Mouse (Mus musculus) cerebellum, postnatal 10 days (tissue): Measurements from ENCODE around the gene Slc22a20.

Source experiments
- DNase-seq, 2 experiments: peaks; one replicate each; pipeline ENCODE4 v3.0.0; 2021; ENCODE audit warnings: mixed read lengths in 2 of 2

Slc22a20 gene

DNA sequence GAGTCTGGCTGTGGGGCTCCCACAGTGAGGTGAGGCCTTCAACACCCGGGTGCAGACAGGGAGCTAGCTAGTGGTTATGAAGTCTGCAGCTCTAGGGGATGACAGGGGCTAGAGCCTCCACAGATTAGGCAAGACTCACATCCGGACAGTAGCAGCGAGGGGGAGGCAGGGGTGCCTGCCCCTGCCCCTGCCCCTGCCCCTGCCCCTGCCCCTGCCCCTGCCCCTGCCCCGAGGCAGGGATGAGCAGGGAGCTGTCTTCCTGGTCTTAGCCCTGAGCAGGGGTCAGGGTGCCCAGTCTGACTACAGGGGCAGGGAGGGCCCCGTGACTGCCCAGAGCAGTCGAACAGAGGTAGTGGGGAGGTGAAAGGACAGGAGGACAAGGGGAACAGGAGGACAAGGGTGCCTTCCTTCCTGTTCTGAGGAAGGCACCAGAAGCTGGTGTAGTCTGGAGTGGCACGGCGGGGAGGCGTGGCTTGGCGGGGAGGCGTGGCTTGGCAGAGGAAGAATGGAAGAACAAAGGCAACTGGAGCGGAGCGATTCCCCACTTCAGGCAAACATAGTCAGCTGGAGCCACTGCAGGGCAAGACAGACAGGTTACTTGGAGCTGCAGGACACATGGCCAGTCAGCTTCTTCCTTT, 3.0 kb upstream of the Slc22a20 start:
- peak; percentile 78 to 84 for DNase-seq

DNA sequence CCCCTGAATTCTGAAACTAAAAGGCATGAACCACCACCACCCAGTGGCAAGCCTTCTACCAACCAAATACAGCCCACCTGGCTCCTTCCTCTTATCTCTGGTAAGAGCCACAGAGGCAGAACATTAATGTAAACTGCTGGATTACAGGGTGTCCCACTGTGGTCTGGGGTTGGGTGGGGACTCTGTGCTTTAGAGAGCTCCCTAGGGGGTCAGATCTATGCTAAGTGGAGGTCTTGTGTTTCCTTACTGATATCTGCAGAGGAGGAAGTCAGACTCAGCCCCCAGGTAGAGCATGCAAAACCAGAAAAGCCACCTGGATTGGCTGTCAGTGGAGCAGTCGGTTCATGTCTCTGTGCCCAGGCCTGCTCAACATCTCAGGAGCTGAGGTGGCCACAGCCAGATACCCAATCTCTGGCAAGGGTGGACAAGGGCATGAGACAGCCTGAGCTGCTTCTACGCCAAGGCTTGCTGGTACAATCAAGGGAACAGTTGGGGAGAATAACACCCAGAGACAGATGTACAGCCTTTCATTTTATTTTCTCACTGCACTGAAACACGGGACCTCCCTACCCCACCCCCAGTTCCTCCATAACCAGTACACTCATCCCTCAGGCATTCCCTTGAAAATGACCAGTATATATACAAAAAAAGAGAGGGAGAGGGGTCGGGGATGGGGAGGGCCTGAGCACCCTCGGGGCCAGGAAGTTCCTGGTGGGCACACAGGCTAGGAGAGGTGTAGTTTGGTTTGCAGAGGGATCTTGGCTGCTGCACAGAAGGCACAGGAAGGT, 2.3 kb upstream of the Slc22a20 start:
- no peak for DNase-seq

DNA sequence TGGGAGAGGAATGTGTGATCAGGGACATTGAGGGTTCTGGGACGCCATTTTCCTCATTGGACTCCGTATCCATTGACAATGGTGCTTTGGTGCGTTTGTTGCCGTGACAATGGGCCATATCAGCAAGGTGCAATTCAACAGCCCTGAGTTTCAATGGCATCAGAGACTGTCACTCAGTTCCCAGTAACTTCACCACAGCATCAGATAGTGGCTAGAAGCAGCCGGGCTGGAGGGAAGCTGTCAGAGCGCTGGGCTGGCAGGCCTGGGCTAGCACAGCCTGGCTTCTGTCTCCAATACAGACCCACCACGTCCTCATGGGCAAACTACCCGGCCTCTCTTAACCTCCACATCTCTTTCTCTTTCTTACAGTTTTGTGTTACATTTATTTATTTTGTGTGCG, 5.5 kb downstream of the Slc22a20 start:
- DNase-seq = no peak

DNA sequence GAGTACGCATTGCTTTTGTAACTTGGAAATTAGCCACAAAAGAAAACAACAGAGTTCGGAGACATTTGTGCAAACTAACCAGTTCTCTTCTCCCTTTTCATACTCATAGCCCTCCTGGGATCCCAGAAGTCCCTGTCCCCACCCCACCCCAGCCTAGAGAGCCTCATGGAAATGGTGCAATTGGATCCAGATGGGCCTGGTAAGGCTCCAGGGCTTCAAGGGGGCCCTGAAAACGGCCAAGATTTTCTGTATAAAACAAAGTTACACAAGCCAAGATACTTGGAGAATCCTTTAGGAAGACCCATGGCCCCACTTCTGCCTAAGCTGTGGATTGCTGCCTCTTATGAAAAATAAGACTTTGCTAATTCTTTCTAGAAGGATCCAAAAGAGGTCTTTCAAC, 8.2 kb downstream of the Slc22a20 start:
- DNase-seq = peak; percentile 43 to 68

DNA sequence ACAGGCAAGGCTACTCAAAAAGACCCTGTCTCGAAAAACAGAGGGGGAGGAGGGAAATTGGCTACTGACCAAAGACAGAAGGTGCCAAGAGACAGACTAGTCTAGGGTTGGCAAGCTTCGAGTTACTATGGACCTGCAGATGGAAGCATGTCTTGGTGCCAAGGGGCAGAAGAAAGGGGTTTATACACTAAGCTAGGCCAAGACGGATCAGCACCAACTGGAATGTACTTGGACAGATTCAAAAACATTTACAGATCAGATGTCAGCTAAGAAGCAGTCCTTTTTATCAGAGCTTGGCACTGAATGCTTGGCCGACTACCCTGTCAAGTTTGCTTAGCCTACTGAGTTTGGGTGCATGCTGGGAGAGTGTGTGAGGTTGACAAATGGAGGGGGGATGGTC, 10.3 kb downstream of the Slc22a20 start:
- peak; percentile 96 to 97 for DNase-seq

DNA sequence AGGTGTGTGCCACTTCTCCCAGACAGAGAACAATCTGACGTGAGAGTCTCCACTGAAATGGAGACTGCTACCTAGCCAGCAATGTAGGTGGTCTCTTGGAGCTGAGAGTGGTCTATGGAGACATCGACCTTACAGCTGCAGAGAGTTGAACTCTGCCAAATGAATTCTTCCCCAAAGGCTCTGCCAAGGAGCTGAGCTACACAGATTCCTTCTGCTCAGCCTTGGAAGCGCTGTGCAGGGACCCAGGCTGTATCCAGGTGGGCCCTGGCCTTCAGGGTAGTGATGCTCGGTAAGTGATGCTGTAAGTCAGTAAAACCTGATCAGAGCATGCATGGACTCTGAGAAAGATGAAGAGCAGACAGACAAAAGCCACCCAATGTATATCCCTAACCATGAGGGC, 10.8 kb downstream of the Slc22a20 start:
- DNase-seq = peak in 1 of 2 experiments; percentile 61

DNA sequence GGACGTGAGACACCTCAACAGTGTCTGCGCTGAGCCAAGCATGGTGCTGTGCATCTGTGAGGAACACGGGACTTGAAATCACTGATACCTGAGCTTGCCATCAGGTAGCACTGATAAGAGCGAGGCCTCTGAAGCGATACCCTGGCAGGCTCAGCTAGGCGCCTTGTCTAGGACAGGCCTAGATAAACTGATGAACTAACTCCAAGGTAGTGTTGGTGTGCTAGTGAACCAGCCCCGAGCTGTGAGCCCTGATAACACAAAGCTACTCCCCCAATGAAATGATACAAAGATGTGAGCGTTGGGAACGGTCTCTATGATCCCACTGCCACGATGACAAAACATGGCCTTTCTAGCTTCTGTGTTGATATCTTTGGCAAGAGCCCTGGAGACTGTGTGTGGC, 18.3 kb downstream of the Slc22a20 start:
- no peak for DNase-seq

DNA sequence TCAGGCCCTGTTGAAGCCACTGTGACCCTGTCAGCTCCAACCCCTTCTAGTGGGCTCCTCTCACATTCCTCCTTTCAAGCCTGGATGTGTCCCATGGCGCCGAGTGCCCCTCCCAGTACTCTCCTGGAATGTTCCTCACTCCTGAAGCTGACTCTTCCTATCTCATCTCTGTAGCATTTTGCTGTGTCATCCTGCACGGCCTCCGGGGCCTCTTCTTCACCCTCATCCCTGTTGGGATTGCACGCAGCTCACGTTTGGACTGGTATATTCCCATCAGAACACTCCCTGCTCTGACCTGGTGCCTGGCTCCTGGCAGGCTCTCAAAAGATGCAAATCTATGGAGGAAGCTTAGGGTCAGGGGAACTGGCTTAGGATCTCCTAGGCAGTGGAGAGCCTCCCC, 19.2 kb downstream of the Slc22a20 start:
- no peak for DNase-seq

DNA sequence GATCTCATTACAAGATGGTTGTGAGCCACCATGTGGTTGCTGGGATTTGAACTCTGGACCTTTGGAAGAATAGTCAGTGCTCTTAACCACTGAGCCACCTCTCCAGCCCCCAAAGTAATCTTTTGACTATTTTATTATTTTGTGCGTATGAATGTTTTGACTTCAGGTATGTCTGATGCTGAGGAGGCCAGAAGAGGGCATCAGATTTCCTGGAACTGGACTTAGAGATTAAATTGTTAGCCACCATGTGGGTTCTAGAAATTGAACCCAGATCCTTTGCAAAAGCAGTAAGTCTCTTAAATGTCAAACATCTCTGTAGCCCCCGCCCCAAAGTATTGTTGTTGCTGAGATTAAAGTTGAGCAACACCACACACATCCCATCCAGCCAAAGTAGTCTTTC, 20.0 kb downstream of the Slc22a20 start:
- DNase-seq = no peak

DNA sequence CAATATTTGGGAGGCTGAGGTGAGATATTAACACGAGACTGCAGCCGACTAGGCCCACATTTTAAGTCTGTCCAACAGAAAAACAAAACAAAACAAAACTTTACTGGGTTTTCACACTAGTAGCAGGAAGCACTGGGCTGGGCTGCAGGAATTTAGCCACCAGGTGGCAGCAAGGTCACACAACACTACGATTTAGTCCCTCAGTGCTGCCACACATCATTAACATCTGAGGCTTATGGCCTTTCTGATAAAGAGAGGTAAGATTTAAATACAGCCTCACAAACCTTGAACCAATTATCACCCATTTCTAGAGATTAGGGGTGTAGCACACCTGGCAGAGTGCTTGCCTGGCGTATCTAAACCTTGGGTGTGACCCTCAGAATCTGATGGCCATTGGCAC, 20.7 kb downstream of the Slc22a20 start:
- peak; percentile 88 to 90 for DNase-seq

DNA sequence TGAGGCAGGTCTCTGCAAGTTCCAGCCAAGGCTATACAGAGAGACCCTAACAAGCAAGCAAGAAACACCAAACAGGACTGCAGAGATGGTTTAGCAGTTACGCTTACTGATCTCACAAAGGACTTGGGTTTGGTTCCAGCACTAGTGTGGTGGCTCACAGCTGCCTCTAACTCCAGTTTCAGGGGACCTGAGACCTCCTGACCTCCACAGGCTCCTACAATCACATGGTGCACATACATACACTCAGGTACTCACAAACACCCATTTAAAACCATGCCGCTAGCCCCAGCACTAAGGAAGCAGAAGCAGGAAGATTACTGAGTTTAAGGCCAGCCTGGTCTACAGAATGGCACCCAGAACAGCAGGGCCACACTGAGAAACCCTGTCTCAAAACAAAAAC, 21.1 kb downstream of the Slc22a20 start:
- no peak for DNase-seq

DNA sequence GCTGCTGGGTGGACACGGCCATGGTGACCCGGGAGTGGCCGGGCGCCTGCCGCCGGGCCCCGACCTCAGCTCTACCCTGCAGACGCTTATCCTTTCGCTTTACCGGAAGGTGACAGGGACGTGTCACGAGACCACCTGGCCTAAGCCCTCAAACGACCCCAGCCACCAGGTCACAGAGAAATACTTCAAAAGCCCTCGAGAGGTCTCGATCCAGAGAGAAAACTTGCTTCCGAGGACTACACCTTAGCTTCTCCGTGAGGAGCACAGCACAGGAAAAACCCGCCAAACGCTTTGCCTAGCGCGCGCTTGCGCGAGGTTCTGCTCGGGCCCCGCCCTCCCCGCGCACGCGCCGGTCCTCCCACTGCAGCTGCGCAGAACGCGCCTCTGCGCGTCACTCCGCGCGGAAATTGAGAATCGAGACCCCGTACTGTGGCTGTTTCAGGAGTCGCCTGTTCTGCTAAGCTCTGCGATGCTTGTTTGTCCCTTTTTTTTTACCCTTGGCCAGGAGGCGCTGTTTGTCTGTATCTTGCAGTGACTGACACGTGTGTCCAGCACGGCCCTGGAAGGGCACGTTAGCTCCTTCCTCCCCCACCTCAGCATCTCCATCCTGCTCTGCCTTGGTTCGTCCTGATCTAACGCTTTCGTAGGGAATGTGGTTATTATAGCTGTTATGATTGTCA, 21.9 kb downstream of the Slc22a20 start, which contains the start of gene Pola2:
Gene Pola2 (minus strand): TSS at position 320 of the 680 bp plus-strand sequence.
- DNase-seq = peak; percentile 94 to 95

DNA sequence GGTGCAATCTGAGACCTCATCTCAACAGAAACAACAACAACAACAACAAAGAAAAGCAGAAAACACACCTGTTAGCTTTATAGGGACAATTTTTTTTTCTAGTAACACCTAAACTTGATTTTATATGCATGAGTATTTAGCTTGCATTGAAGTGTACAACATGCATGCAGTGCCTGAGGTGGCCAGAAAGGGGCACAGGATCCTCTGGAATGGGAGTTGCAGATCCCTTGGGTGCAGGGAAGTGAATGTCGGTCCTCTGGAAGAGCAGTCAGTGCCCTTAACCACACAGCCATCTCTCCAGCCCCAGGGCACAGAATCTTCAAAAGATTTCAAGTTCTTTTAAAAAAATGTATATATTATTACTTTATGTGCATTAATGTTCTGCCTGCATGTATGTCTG, 23.3 kb downstream of the Slc22a20 start:
- no peak for DNase-seq

DNA sequence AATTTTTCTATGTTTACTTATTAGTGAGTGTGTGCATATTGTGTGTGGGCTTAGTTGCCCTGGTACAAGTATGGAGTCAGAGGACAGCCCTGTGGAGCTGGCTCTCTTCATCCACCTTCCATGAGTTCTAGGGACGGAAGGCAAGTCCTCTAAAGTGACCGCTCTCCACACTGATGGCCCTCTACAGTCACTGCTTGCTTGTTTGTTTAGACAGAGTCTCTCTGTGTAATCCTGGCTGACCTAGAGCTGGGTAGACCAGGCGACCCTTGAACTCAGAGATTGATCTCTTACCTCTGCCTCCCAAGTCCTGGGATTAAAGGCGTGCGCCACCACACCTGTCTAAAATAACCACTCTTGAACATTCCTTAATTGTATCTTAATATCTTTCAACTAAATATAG, 28.6 kb downstream of the Slc22a20 start:
- no peak for DNase-seq

DNA sequence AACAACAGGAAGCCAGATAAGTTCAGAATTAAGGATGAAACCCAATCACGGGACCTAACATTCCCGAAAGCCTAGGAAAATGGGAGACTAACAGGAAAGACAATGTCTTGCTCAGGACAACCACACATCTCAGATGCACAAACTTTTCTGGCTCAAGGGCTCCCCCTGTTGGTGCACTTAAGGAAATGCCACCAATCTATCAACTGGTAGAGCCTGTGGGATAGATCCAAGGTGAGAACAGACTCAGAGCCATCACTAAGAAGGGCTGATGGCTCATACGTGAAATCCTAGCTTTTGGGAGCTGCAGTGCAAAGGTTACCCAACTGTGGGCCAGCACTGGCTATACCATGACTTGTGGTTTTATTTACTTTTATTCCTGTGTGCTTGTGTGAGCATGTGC, 29.3 kb downstream of the Slc22a20 start:
- peak; percentile 89 to 90 for DNase-seq

DNA sequence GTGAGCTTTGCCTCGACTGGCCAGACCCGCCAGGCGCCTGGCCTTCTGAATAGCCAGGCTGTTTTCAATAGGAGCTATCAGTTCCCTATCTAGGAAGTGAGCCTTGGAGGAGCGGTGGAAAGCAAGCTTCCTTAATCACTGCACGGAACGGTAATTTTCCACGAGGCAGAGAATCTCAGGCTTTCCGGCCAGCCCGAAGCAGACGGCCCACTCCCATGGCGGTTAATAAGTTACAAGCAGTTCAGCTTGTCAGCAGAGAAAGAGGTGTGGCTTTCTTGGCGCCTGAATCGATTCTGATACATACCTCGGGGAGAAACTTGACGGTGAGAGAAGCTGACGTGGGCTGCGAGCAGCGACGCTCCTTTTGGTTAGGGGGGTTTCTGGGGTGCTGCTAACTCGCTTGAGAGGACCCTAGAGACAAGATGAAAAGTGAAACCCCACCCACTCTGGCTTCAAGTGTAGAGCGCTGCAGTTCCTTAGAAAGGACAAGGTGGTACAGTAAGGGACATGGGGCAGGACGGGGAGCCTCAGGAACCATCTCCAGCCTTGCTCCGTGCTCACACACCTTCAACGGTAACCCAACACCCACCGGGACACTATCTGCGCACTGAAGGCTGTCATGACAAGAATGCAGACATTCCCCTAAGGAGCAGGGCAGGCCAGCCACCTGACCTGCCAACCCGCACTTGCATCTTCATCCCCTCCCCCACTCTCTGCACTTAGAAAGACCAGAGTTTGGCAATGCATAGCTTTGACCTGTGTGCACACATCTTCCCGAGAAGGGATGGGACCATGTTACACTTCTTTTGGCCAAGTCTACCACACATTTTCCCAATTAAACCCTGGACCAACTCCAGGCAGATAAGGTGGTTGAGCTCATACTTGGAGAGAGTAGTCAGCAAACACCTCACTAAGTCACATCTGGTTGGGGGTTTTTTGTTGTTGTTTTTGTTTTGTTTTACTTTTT, 30.0 kb downstream of the Slc22a20 start:
- DNase-seq = no peak

DNA sequence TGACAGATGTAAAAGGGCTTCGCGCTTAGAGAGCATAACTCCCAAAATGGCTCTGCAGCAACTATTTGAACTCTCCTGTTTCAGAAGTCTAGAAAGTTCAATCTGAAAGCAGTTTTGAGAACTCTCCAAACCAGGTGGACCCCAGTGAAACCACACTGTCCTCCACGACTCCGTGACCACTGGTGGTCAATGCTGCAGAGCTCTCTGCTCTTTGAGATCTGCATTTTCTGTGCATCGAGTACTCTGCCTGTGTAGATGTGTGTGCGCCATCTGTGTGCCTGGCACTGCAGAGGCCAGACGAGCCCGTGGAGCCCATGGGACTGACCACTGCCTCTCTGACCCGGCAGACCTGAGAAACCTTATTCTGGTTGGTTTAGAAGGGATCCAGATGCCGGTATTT, 31.0 kb downstream of the Slc22a20 start:
- no peak for DNase-seq

DNA sequence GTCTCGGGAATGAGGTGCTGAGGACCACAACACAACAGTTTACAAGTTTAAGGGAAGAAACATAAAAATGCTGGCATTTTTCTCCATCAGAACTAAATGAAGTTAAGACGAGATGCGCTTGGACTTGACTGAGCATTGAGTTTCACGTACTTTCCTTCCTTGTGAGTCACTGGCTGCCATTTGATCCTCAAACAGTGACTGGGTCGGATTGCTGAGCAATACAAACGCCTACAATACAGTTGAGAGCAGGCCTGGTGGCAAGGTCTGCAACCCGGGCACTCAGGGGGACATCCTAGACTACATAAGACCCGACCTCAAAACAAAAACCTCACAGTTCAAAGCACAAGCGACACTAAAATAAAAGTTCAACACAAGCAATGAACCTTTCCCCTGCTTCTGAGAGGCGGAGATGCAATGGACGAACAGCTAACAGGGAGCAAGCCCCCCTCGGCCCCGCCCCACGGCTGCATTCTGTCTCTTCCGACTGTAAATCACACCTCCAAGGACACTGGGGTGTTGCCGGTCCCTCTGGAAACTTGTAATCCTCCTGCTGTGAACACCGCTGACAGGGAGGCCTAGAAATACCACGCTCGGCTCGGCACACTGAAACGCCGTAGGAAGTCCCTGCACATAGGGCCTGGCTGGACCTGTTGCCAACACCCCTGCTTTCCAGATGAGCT, 31.8 kb downstream of the Slc22a20 start:
- DNase-seq = no peak

DNA sequence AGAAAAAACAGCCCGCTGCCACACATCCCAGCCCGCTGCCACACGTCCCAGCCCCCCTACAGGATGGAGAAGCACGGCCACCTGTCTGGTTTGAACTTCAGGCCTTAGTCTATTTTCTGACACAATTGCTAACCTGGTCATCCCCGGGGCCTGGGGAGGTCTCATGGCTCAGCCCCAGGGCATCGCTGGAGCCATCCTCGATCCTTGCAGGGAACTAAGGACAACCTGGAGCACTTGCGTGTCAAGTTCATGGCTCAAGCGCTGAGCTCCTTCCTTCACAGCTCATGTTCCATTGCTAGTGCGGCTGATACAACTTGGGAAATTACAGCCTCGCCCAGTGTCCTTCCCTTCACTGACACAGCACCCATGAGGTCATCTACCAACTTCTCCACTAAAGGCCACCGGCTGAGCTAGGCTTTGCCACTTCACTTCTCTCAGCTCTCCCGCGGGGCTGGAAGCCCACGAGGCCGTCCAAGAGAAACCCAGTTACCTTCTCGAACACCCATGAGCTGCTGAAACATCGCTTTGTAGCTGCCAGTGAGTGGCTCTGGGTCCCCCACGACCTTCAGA, 32.7 kb downstream of the Slc22a20 start:
- no peak for DNase-seq

DNA sequence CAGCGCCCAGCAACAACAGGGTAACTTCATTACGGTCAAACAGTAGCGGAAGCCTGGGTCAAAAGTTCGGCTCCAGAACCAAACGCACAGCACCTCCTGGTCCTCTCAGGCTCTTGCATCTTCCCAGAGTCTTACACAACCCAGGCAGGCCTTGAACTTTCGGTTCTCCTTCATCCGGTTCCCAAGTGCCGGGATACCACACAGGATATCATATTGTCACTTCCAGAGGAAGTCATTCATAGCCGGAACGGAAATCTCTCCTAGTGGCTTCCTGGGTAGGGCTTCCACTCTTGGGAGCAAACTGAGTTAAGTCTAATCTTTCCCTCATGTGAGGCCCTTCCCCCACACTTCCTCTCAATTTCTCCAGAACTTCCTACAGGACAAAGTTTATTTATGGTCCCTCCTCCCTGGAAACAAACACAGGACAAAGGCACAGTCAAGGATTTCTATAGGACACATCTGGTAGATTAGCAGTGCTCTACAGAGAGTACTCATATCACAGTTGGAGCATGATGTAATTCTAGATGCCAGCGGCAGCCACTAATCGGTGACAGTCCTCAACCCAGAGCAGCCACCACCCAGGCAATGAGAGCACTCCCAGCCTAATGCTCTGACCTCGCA, 33.8 kb downstream of the Slc22a20 start:
- DNase-seq = no peak

DNA sequence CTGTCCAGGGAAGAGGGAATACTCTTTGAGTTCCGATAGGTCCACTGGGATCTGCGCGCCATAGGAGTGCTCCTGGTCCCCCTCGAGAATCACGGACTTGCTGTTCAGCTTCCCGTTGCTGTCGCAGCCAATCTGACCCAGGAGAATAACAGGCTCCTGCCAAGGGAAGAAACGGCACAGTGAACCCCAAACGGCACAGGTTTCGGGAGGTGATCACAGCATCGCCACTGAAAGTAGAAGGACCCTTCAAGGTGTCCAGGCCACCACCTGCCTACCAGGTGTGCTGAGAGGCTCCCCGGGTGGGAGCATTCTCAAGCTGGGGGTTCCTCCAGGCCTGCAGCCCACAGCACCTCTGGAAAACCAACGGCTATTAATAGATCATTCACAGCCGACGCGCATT, 34.3 kb downstream of the Slc22a20 start:
- DNase-seq = no peak
